Mouse (Mus musculus): ENCODE results near the gene Kifc1.

DNA sequence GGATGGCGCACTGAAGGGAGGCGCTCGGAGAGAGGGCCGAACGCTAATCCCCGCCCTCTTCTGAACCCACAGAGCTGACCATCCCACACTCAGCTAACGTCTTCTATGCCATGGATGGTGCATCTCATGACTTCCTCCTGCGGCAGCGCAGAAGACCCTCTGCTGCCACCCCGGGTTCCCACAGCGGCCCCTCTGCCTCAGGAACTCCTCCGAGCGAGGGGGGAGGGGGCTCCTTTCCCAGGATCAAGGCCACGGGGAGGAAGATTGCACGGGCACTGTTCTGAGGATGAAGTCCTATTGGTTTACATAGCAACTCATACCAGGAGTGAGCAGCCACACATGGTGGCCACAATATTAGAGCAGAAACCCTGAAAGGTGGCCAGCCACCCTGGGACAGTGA lies 46.5 kb upstream of the Kifc1 start:
- TF ChIP-seq CTCF (conservative IDR thresholded peaks at IDR 0.05; ENCODE audit: low read length) (no peak), NANOG (IDR thresholded peaks at IDR 0.05; ENCODE audit: borderline replicate concordance, low read length) (no peak), POU5F1 (IDR thresholded peaks at IDR 0.05; ENCODE audit: borderline replicate concordance, low read length) (no peak)

Measured in E14TG2a.4 (cell line).